Mouse (Mus musculus): ENCODE measurements around the gene Prdm5.

Prdm5 gene

DNA sequence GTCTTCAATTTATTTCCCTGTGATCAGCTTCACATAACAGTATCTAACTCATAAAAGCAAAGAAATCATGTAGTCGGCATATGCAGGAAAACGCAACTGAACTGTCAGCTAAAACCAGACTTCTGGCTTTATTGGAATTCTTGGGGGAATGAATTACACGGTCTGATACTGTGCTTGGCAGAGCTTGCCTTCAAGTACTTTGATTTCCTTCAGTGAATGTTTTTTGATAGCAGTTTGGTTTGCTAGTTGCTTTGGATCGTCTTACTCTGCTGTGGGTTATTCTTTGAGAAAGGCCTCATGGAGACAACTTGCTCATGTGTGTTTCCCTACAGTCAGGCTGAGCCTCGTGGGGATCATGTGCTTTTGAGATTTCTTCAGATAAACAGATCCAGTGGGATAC lies 52.7 kb downstream of the Prdm5 start:
- DNase-seq (ENCODE audit: low spot score) = no peak

DNA sequence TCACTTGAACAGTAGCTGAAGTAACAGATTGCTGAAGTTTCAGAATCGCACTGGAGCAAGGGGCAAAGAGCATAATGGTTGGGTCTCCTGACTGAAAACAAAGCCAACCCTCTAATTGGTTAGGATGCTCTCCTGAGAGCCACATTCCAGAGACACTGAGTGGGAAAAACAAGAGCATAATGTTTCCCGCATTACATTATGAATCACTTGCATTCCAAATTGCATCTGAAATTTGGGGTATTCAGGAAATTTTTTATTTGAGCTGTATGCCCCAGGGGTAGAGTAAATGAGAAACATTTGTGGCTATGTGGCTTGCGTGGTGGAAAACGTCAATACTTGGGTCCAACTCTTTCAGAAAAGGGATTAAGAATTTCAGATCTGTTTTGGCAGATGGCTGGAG lies 55.2 kb downstream of the Prdm5 start:
- no peak for DNase-seq (ENCODE audit: low spot score)

- no peak for DNase-seq (ENCODE audit: low spot score)
These were observed 63.8 kb downstream of the Prdm5 start for GRCm38 (mm10) chr6:65842579-65842978.

GRCm38 (mm10) chr6:65849127-65849526 lies 70.3 kb downstream of the Prdm5 start:
- DNase-seq (ENCODE audit: low spot score) = no peak

DNA sequence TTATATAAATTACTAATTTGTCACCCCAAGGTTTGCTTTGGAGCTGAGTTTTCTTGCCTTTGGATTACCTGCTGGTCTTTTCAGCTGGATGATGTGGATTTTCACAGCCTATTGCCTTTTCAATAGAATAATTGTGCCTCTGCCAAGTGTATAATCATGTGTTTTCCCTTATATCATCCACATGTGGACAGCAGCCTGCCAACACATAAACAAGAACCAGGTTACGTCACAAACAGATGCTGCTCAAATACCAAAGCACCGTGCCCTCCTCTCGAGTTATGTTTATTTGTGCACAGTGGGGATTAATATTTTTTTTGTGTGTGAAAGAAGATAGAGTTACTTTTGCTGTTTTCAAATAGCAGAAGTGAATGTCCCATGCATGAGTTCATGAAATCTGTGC lies 70.9 kb downstream of the Prdm5 start:
- no peak for DNase-seq (ENCODE audit: low spot score)

DNA sequence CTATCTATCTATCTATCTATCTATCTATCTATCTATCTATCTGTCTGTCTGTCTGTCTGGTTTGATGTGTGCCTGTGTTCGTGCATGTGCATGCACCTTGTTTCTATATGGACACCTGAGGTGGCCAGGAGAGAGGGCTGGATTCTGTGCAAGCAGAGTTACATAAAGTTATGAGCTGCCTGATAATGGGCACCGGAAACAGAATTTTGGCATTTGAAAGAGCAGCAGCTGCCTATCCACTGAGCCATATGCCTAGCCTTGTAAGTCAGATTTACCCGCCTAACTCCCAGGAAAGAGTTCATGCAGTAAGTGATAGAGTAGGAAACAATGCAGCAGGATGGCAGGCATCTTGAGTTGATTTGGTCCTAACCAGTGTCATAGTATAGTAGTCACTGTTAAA lies 71.4 kb downstream of the Prdm5 start:
- DNase-seq (ENCODE audit: low spot score) = no peak

GRCm38 (mm10) chr6:65854020-65854419 lies 75.2 kb downstream of the Prdm5 start:
- DNase-seq (ENCODE audit: low spot score) = no peak

GRCm38 (mm10) chr6:65854585-65854984 lies 75.8 kb downstream of the Prdm5 start:
- no peak for DNase-seq (ENCODE audit: low spot score)

DNA sequence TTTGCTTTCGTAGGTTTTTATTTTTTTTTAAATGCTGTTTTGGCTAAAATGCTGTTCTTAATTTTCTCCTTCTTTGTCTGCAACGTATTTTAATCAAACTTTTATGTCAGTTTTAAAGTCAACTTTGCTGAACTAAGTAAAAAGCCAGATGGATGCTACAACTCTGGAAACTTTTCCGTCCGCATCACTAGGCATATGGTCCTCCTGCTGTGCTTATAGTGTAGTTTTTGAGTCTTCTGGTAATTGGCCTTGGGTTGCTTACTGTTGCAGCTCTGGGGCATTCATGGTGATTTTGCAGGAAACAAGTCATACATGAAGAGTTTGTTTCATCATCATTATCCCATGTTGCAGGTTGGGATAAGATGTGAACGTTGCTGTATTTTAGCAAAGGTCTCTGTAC lies 81.8 kb downstream of the Prdm5 start:
- DNase-seq (ENCODE audit: low spot score) = no peak

DNA sequence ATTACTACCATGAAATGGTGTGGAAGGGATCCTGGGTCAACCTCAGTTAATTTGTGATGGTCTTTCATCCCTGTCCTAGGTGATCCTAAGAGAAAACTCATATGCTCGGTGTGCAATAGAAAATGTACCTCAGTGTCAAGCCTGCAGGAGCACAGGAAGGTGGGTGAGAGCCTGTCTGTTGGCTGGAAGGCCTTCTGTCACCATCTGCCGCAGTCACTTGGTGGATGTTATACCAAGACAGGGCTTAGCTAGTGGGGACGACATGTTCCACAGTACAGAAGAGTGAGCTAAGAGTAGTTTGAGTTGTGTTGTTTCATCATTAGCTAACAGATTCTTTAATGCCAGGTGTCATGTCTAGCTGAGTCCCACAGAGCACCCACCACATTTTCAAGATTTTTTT lies 84.0 kb downstream of the Prdm5 start:
- no peak for DNase-seq (ENCODE audit: low spot score)

DNA sequence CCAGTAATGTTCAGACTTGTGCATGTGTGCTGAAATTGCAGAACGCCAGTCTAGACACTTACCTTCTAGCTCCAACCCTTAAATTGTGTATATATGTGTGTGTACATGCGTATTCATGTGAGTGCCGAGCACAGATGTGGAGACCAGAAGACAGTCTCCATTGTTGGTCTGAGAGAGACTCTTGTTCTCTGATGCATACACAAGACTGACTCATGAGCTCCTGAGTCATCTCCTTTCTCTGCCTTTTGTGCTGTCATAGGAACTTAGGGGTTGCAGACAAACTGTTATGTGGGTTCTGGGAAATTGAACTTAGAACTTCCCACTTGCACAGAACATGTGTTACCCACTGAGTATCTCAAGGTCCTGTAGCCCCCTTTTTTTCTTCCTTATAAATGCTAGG lies 85.4 kb downstream of the Prdm5 start:
- DNase-seq (ENCODE audit: low spot score) = no peak

DNA sequence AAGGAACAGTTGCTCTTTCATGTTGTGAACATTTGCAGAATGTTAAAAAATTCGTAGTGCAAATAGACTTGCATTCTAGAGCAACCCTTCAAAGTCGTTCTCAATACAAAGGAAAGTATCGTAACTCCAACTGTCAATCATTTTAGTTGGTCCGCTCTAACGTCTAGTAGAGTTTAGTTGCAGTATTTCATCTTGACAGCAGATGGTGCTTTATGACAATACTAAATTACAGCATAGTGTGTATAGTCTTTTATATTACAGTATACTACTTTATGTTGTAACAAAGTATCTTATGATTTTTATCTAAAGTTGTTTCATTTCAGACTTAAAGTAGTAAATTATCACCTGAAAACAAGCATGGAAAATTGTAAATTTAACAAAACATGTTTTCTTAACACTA lies 86.1 kb downstream of the Prdm5 start:
- no peak for DNase-seq (ENCODE audit: low spot score)

GRCm38 (mm10) chr6:65865861-65866260 lies 87.1 kb downstream of the Prdm5 start:
- no peak for DNase-seq (ENCODE audit: low spot score)

GRCm38 (mm10) chr6:65871754-65872278 lies 93.0 kb downstream of the Prdm5 start:
- DNase-seq (ENCODE audit: low spot score) = no peak

DNA sequence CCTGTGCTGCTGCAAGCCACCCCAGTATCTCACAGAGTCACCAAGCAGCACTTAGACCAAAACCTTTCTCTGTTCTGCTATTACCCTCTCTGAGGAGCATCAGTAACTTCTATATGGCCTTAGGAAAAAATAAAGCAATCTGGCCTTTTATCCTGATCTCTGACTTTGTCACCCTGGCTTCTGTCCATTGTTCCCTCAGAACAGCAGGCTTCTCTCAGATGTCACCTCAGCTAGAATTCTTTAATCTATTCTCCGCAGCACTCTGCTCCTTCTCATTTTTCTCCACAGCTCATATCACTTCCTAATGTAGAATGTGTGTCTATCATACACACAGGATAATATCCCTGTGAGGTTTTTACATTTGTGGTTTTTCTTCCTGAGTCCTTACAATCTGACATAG lies 99.5 kb downstream of the Prdm5 start:
- DNase-seq (ENCODE audit: low spot score) = no peak

DNA sequence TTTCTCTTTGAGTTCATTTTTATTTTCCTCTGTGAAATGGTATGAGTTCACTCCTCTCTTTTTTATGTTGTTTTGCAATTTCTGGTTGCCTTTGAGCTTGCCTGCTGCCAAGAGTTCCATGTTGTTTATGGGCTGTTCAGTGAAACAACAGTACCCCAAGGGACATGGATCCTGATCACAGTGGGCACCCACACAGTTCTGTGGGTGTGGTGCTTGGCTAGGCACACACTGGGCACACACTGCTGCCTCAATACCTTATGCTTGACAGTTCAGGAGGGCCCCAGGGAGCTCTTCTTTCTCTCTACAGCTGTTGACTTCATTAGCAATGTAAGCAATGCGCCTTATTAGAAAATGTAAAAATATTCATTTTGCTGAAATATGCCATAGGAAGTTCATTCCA lies 110.0 kb downstream of the Prdm5 start:
- no peak for DNase-seq (ENCODE audit: low spot score)

DNA sequence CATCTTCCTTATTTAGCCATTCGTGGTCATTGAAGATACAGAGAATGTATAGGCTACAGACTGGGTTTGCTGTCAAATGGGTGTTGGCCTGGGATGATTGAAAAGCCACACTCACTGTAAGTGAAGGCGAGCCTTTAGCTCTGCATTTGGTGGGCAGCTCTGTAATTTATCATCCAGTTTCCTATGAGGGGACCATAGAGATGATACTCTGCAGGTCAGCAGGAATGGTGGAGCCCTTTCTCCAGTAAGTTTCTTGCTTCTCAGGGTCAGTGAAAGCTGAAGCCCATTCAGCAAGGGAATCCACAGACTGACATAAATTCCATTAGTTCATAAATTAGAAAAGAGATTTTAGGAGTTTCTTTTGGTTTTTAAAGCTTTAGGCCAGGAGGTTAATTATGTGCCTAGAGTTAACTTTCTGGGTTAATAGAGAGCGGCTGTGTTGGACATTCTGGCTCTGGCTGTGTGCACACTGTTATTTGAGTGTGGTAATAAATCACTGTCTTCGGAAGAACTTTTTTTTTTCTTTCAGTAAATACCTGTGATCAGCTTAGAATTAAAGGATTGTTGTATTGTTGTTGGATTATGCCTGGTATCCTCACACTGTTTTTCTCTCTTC lies 113.4 kb downstream of the Prdm5 start:
- no peak for DNase-seq (ENCODE audit: low spot score)

DNA sequence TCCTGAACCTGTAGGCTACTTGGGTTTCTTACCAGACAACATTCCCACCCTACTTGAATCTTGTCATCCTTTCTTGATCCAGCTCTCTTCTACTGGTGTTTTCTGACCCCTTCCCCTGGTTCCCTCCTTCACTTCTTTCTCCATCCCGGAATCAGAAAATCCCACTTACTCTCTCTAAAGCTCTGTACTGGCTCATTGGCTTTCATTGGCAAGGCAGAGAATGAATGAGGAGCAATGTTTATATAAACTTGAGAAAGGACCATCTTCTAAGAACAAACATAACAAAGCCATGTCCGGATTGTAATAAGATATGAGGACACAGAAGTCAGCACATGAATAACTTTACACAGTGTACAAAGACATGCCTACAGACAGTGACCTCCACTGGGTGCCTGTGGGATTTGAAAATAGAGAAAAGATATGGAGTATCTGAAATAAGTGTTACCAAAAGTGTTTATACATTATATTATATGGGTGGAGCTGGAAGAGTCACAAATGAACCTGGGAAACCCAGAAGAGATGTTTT lies 127.9 kb downstream of the Prdm5 start:
- no peak for DNase-seq (ENCODE audit: low spot score)

GRCm38 (mm10) chr6:65915421-65915820 lies 136.6 kb downstream of the Prdm5 start:
- DNase-seq (ENCODE audit: low spot score) = no peak

- DNase-seq (ENCODE audit: low spot score) = no peak
These were observed 142.9 kb downstream of the Prdm5 start for GRCm38 (mm10) chr6:65921703-65922102.

DNA sequence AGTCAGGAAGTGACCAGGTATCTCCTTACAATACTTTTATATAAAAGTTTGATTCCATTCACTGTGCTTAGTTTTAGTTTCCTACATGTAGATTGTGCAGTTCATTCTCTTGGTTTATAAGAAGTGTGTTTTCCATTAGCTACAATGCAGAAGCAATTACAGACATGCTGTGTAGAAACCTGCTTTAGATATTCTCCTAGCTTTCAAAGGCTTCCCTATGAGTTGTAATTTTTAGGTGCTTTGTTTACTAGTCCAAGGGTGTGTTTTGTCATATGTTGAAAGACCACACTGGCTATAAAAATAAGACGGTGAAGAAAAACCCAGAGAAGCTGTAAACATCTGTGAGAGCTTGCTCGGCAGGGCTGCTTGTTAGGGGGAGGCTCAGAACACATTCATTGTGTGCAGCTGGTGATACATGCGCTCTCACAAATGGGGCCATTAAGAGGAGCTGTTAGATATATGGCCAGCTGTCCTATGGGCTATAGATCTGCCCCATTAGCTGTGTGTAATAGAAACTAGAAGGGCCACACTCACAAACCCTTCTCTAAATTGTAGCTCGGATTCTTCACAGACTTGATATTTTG lies 144.8 kb downstream of the Prdm5 start:
- no peak for DNase-seq (ENCODE audit: low spot score)

DNA sequence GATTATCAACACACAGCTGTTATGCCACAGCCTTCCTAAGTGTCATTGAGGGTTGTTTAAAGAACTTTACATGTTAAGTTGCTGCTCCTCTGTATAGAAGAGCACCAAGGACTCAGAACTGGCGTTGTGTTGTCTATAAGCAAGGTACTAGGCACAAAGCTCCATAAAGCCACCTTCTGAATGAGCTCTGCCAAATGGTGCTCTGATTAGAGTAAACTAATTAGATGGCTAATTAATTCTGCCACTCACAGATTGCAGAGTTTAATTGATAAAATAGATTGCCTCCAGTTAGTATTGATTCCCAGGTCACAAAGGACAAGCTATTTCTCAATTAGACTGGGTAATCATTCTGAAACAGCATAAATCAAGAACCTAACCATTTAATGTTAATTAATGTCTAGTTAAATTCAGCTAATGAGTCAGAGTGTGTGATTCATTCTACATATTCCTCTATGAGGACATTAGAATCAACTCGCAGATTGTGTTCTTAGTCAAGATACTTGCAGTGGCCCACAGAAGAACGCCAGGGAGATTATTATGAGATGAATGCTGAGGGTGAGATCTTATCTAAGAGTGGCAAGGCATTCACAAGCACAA lies 147.0 kb downstream of the Prdm5 start:
- DNase-seq (ENCODE audit: low spot score) = no peak

GRCm38 (mm10) chr6:65930523-65930922 lies 151.7 kb downstream of the Prdm5 start:
- no peak for DNase-seq (ENCODE audit: low spot score)

GRCm38 (mm10) chr6:65932776-65933175 lies 154.0 kb downstream of the Prdm5 start:
- DNase-seq (ENCODE audit: low spot score) = no peak

Data from MN1 (cell line).